Mouse (Mus musculus) E14TG2a.4 (cell line): ENCODE results near the gene Wtap.

Experiments
- CTCF ChIP-seq: conservative IDR thresholded peaks from 2 replicates; pipeline ENCODE4 v1.5.1; 2014; ENCODE audit warnings: low read length
- NANOG ChIP-seq: IDR thresholded peaks from 2 replicates; pipeline ENCODE4 v1.6.1; 2014; ENCODE audit warnings: borderline replicate concordance, low read length, mixed read lengths
- POU5F1 ChIP-seq: IDR thresholded peaks from 2 replicates; pipeline ENCODE4 v1.6.1; 2014; ENCODE audit warnings: low read length, borderline replicate concordance

DNA sequence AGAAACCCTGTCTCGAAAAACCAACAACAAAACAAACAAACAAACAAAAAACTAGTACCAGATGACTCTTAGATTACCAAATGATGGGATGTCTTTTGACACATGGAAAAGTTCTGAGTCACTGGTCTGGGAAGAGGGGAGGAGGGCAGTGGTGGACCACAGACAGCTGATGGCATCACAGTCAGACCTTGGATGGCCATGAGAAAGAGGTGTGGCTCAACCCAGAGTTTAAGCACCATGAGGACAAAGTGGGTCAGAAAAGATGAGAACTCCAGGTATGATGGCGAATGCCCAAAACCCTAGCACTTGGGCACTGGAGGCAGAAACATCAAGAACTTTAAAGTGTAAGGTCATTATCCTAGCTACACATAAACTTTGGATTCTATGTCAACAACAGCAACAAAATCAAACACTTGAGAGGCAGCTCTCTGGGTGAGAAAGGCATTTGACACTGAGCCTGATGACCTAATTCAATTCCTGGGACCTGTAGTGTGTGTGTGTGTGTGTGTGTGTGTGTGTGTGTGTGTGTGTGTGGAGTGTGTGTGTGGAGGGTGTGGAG lies 56.5 kb downstream of the Wtap start:
- TF ChIP-seq POU5F1 (no peak), CTCF (no peak), NANOG (no peak)
